Mouse (Mus musculus): ENCODE data around the gene Dnah8. TPM values are rescaled to one million over a fixed set of nuclear protein-coding genes. Genes with fewer than 3 reads are reported as not detected.

The Dnah8 gene
- total and polyA plus RNA-seq, 3 experiments = 15.4 to 143 (median 19.5) TPM

DNA sequence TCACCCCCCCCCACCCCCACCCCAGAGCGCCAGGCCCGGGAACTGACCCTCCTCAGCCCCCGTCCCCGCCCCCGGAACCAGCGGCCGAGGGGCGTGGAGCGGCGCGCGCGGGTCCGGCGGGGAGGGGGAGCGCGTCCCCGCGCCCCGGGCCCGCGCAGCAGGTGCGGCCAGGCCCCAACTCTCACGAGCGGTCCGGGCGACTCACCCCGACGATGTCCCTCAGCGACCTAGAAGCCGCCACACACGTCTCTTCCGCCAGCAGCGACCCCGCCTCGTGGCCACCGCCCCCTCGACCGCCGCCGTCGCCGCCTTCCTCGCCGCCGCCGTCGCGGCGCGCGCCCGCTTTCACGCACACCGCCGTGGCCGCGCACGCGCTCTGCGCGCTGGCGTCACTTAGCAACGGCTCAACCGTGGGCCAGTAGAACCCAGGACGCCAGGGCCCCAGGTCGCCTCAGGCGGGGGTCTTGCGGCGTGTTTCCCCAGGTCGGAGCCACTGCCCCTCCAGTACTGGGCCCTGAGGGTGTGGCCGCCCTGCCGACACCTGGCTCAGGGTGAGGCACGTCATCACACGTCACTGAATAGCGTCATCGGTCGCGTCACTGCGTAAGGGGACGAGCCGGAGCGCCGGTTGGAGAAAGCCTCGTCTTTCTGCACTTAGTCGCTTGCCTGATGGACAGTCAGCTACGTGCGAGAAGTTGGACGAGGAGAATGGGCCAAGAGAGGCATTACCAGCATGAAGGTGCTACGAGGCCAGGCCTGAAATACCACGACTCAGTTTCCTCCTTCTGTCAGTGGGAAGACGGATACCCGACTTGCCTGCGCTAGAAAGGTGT is 48.0 kb upstream of the Dnah8 start, which contains the start of gene Btbd9 (continued):
- TF ChIP-seq CTCF (IDR thresholded peaks at IDR 0.05 in 2 of 3, conservative IDR thresholded peaks at IDR 0.05 in 1 of 3; ENCODE audit: control insufficient read depth in 1 of 3, insufficient read depth in 1 of 3, low read depth in 2 of 3, low read length in 3 of 3, poor library complexity in 1 of 3, severe bottlenecking in 1 of 3) = 0 out of 6 replicates have a peak, but pooled peaks of 1 of the 3 experiments have one; percentile 0
- peak; percentile 2 for TF ChIP-seq MAX (IDR thresholded peaks at IDR 0.05; ENCODE audit: low read length)
- TF ChIP-seq MAZ (IDR thresholded peaks at IDR 0.05; ENCODE audit: low read depth, low read length) = peak; percentile 94
- peak; percentile 92 for TF ChIP-seq NELFE (IDR thresholded peaks at IDR 0.05; ENCODE audit: low read depth, low read length)
- TF ChIP-seq BHLHE40 (IDR thresholded peaks at IDR 0.05; ENCODE audit: borderline replicate concordance, low read depth, low read length) = 0 out of 2 replicates have a peak, but pooled peaks have one; percentile 29
- TF ChIP-seq MXI1 (IDR thresholded peaks at IDR 0.05; ENCODE audit: low read depth, low read length) = peak; percentile 71; the same call in 1 of the 2 replicates
- peak; percentile 67 for TF ChIP-seq TBP (IDR thresholded peaks at IDR 0.05; ENCODE audit: low read depth, low read length)
- TF ChIP-seq POLR2AphosphoS2 (IDR thresholded peaks at IDR 0.05; ENCODE audit: low read length) = peak; percentile 99
- peak; percentile 35; the same call in 1 of the 2 replicates for TF ChIP-seq USF1 (IDR thresholded peaks at IDR 0.05; ENCODE audit: low read depth, low read length)
- peak; percentile 93 to 99 for TF ChIP-seq POLR2A (IDR thresholded peaks at IDR 0.05; ENCODE audit: control insufficient read depth in 1 of 2, insufficient read depth in 1 of 2, low read depth in 1 of 2, low read length in 2 of 2, poor library complexity in 1 of 2)
- TF ChIP-seq JUND (IDR thresholded peaks at IDR 0.05; ENCODE audit: low read depth, low read length) = no peak
- no peak for TF ChIP-seq USF2 (IDR thresholded peaks at IDR 0.05; ENCODE audit: borderline replicate concordance in 1 of 2, insufficient read depth in 1 of 2, low read depth in 1 of 2, low read length in 2 of 2)
- TF ChIP-seq RAD21 (IDR thresholded peaks at IDR 0.05; ENCODE audit: low read depth, low read length) = no peak
- TF ChIP-seq ZMIZ1 (IDR thresholded peaks at IDR 0.05; ENCODE audit: low read depth, low read length) = peak; percentile 77
- TF ChIP-seq ZKSCAN1 (IDR thresholded peaks at IDR 0.05; ENCODE audit: low read depth, low read length) = no peak
- peak; percentile 55; the same call in 1 of the 2 replicates for TF ChIP-seq TCF12 (IDR thresholded peaks at IDR 0.05; ENCODE audit: low read depth, low read length)
- no peak for TF ChIP-seq ZNF384 (IDR thresholded peaks at IDR 0.05; ENCODE audit: low read depth, low read length)
- TF ChIP-seq GABPA (IDR thresholded peaks at IDR 0.05; ENCODE audit: low read depth, low read length) = peak; percentile 96; the same call in 1 of the 2 replicates
- TF ChIP-seq RCOR1 (IDR thresholded peaks at IDR 0.05; ENCODE audit: low read depth, low read length) = no peak
- no peak for TF ChIP-seq MYB (IDR thresholded peaks at IDR 0.05; ENCODE audit: low read depth, low read length)

DNA sequence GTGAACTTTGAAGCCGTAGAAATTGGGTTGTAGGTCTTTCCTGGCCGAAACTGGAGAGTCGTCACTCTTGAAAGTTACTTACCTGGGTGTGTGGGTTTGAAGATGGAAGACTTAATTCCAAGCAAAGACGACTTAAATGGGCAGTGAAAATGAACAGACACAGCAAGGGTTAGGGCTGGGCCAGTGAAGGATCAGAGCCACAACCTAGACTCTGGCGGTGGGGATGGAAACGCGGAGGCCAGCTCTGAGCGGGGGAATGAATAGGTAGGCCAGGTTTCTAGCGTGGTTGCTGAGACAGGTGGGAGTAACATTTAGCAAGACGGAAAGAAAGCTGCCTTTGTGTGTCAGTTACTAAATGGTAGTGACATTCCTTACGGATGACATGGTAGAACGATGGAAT is 47.2 kb upstream of the Dnah8 start:
- no peaks in the 10 kb centered on the region for H3K9me3 ChIP-seq (replicated peaks; ENCODE audit: insufficient read depth, low read length)
- peaks cover 6 to 15% of the 10 kb centered on the region in 2 experiments for H3K4me1 ChIP-seq (ENCODE audit: control insufficient read depth in 1 of 2, insufficient read depth in 2 of 2, low read length in 2 of 2)
- H3K9ac ChIP-seq (ENCODE audit: control insufficient read depth, low read depth, low read length, poor library complexity, severe bottlenecking) = peak overlapping the region; percentile 80
- no peaks in the 10 kb centered on the region for H3K27me3 ChIP-seq (ENCODE audit: control insufficient read depth in 1 of 2, insufficient read depth in 2 of 2, low read length in 2 of 2)
- no peak for DNase-seq (ENCODE audit: low read depth, low spot score)
- peaks cover 25% of the 10 kb centered on the region for H3K79me2 ChIP-seq (ENCODE audit: control insufficient read depth, insufficient read depth, low read length, poor library complexity)
- H3K36me3 ChIP-seq (ENCODE audit: control insufficient read depth in 1 of 2, insufficient read depth in 2 of 2, low read length in 2 of 2) = peaks cover 0 to 17% of the 10 kb centered on the region in 2 experiments; a peak in 2 of 4 replicates
- H3K4me3 ChIP-seq (ENCODE audit: control insufficient read depth in 1 of 2, insufficient read depth in 1 of 2, low read depth in 2 of 2, low read length in 2 of 2) = peak overlapping the region; percentile 79 to 81
- TF ChIP-seq RAD21 (IDR thresholded peaks at IDR 0.05; ENCODE audit: low read depth, low read length) = no peak
- TF ChIP-seq POLR2AphosphoS5 (IDR thresholded peaks at IDR 0.05; ENCODE audit: borderline replicate concordance, low read depth, low read length) = no peak
- no peak for TF ChIP-seq MAFK (IDR thresholded peaks at IDR 0.05; ENCODE audit: borderline replicate concordance, low read depth, low read length)
- TF ChIP-seq SMC3 (IDR thresholded peaks at IDR 0.05; ENCODE audit: low read depth, low read length) = no peak
- TF ChIP-seq MYC (IDR thresholded peaks at IDR 0.05; ENCODE audit: low read depth, low read length) = no peak
- TF ChIP-seq USF1 (IDR thresholded peaks at IDR 0.05; ENCODE audit: low read depth, low read length) = no peak
- no peak for TF ChIP-seq NELFE (IDR thresholded peaks at IDR 0.05; ENCODE audit: low read depth, low read length)
- no peak for TF ChIP-seq HCFC1 (IDR thresholded peaks at IDR 0.05; ENCODE audit: low read depth, low read length)
- peak overlapping the region; percentile 81 for H3K27ac ChIP-seq (ENCODE audit: control insufficient read depth, low read depth, low read length)

Measured in MEL (cell line).